Mouse (Mus musculus) testis, adult 2 months (tissue): Measurements from ENCODE around the gene Gal.

Experiments used
- CTCF ChIP-seq: fragments of 200-500 bp; IDR thresholded peaks from 2 replicates; pipeline ENCODE4 v1.5.1; 2012; ENCODE audit warnings: low read depth, mild to moderate bottlenecking, inconsistent platforms, low read length, moderate library complexity; ENCODE audit not compliant: control insufficient read depth, insufficient read depth, insufficient replicate concordance
- POLR2A ChIP-seq: fragments of 200-500 bp; IDR thresholded peaks from 2 replicates; pipeline ENCODE4 v1.6.1; 2012; ENCODE audit warnings: low read depth, mild to moderate bottlenecking, inconsistent platforms, low read length, moderate library complexity; ENCODE audit not compliant: control insufficient read depth

GRCm38 (mm10) chr19:3404030-3404429 lies 10.3 kb downstream of the Gal start:
- no peak for TF ChIP-seq POLR2A
- no peak for TF ChIP-seq CTCF
